Comparison of ENCODE assay signal across 9 mouse cellular contexts in genomic region chr14:27187025-27187424, GRCm38 (mm10).
A peak's percentile ranks its signal among the peaks of the same experiment; 100 is the strongest.
DNase-seq lines count a peak whose midpoint lies in the region; ATAC-seq and TF ChIP-seq lines count a peak whose summit lies in the region.
"Had no signal": no experiment of that assay in that cellular context is flagged by ENCODE, and none has a peak within 500 bp of the region (broad histone marks: within the 10 kb centered on the region; RNA-seq: fewer than 3 reads in every experiment).

No protein-coding gene starts in this region.

- TF ChIP-seq POLR2A in brain, embryonic 14.5 days (IDR thresholded peaks at IDR 0.05; ENCODE audit: borderline replicate concordance, extremely low read depth, insufficient read depth, insufficient read length, poor library complexity, severe bottlenecking) = no peak

- H3K27ac ChIP-seq in forebrain, embryonic 14.5 days (ENCODE audit: low read depth, low read length) = no peak overlapping the region
- no peak overlapping the region for H3K27ac ChIP-seq in hindbrain, embryonic 11.5 days (ENCODE audit: low read depth, low read length)

- no peaks in the 10 kb centered on the region for H3K27me3 ChIP-seq in forebrain, embryonic 14.5 days (replicated peaks; ENCODE audit: control insufficient read depth, insufficient read depth, low read length)
- H3K27me3 ChIP-seq in hindbrain, embryonic 11.5 days (ENCODE audit: control insufficient read depth, insufficient read depth, low read length) = no peaks in the 10 kb centered on the region

- no peaks in the 10 kb centered on the region for H3K9me3 ChIP-seq in forebrain, embryonic 14.5 days (replicated peaks; ENCODE audit: control insufficient read depth, low read length)
- H3K9me3 ChIP-seq in hindbrain, embryonic 11.5 days (ENCODE audit: control insufficient read depth, low read length) = no peaks in the 10 kb centered on the region

- no peak overlapping the region for H3K4me3 ChIP-seq in forebrain, embryonic 14.5 days (ENCODE audit: low read depth, low read length)
- no peak overlapping the region for H3K4me3 ChIP-seq in hindbrain, embryonic 11.5 days (ENCODE audit: low read depth, low read length)
- H3K4me3 ChIP-seq: erythroblast, embryonic 14.5 days had no signal

- DNase-seq in CD8-positive naive resting alpha-beta T cell, adult 2 months (ENCODE audit: low read depth in 2 of 2, low spot score in 2 of 2) = peak; percentile 80 to 88
- peak; percentile 84 for DNase-seq in brain, embryonic 14.5 days (ENCODE audit: low read depth)
- DNase-seq in forebrain, embryonic 14.5 days (ENCODE audit: low spot score) = peak; percentile 85
- DNase-seq in hindbrain, embryonic 11.5 days (ENCODE audit: low spot score) = peak; percentile 86
- peak; percentile 90 to 91 for DNase-seq in layer of hippocampus, postnatal 10 days (ENCODE audit: low spot score in 2 of 2)
- DNase-seq in lung, postnatal 14 days = peak; percentile 87
- peak; percentile 29 for DNase-seq in retina, adult 2 months (ENCODE audit: low read depth, low spot score)
- peak; percentile 85 for DNase-seq in thymus, postnatal 14 days

- ATAC-seq in forebrain, embryonic 14.5 days = peak; percentile 87
- ATAC-seq in hindbrain, embryonic 11.5 days (ENCODE audit: low FRiP score) = no peak

- H3K36me3 ChIP-seq in forebrain, embryonic 14.5 days (ENCODE audit: control insufficient read depth, insufficient read depth, low read length) = no peaks in the 10 kb centered on the region
- no peaks in the 10 kb centered on the region for H3K36me3 ChIP-seq in hindbrain, embryonic 11.5 days (ENCODE audit: control insufficient read depth, insufficient read depth, low read length)

- no peaks in the 10 kb centered on the region for H3K4me1 ChIP-seq in forebrain, embryonic 14.5 days (ENCODE audit: control insufficient read depth, insufficient read depth, low read length)
- H3K4me1 ChIP-seq in hindbrain, embryonic 11.5 days (replicated peaks; ENCODE audit: control insufficient read depth, insufficient read depth, low read length) = no peaks in the 10 kb centered on the region

- no peak overlapping the region for H3K4me2 ChIP-seq in forebrain, embryonic 14.5 days (ENCODE audit: low read length)
- no peak overlapping the region for H3K4me2 ChIP-seq in hindbrain, embryonic 11.5 days (replicated peaks; ENCODE audit: low read depth, low read length)

- WGBS in forebrain, embryonic 14.5 days = 11% methylated on average over 4 of the region's 4 CpGs
- WGBS in hindbrain, embryonic 11.5 days = 7% methylated on average over 4 of the region's 4 CpGs

- TF ChIP-seq CTCF in brain, embryonic 14.5 days (IDR thresholded peaks at IDR 0.05; ENCODE audit: borderline replicate concordance, extremely low read depth, insufficient read depth, insufficient read length) = peak; percentile 97

- no peak overlapping the region for H3K9ac ChIP-seq in forebrain, embryonic 14.5 days (ENCODE audit: low read length)
- no peak overlapping the region for H3K9ac ChIP-seq in hindbrain, embryonic 11.5 days (ENCODE audit: low read depth, low read length)

Comparison
In these comparisons a context has a peak if more than half of its experiments do, and no peak if none do; other contexts are left out.
1. DNase-seq: peak in every context shown above with its lines; median percentile 90 in layer of hippocampus, postnatal 10 days; 87 in lung, postnatal 14 days; 86 in hindbrain, embryonic 11.5 days; 85 in forebrain, embryonic 14.5 days; 85 in thymus, postnatal 14 days; 84 in CD8-positive naive resting alpha-beta T cell, adult 2 months; 84 in brain, embryonic 14.5 days; 29 in retina, adult 2 months.